Mouse (Mus musculus) megakaryocyte progenitor cell, adult 5-6 weeks (primary cell): Measurements from ENCODE around the gene Hoxa7. TPM values are rescaled to one million over a fixed set of nuclear protein-coding genes. Genes with fewer than 3 reads are reported as not detected.

Source experiments
- ATAC-seq: replicated peaks from 2 replicates; pipeline ENCODE4 v1.8.0; 2016; ENCODE audit warnings: mild to moderate bottlenecking, moderate TSS enrichment, inconsistent platforms; ENCODE audit not compliant: poor library complexity
- total RNA-seq, 2 experiments: library from RNA; stranded (forward) in 1 of 2; stranded (reverse) in 1 of 2; fragments of 157-497, 149-512 nt in 1 of 2; fragments of 200-1000 nt in 1 of 2; gene quantifications; 2 replicates each; pipeline versions ENCODE4 v1.2.3 to v1.2.4; 2015 to 2017

The Hoxa7 gene
- 11.4 and 15.7 TPM in 2 replicates for total RNA-seq (2015)
- 5.5 and 8.2 TPM in 2 replicates for total RNA-seq (2017)

DNA sequence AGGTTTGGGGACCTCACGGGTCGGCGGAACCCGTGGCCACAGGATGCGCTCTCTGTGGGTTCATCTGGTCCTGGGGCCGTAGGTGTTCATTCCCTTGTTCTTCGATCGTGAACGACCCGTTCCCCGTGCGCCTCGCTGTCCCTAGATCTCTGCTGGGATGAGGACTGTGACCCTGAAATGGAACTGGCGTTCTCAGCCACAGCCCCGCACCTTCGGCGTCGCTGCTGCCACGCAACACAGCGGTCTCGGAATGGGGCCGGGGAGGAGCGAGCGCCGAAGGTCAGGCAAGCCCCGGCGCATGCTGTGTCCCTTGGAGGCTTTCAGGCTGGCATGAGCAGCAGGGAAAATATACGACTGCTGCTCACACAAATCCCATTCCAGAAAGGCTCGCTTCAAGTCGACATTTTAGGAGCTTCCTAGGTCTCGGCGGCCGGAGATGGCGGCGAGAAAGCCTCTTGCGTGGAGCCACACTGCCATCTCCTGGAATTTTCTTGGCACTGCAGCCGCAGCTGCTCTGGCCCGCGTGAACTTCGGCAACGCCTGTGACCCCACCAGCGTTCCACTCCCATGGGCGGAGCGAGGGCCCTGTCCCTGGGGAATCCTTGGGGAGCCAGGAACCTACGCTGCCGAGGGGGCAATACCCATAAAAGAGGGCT lies at the start of gene Hoxa7:
TSS of gene Hoxa7 (minus strand) at position 518 of the 656 bp plus-strand sequence.
- ATAC-seq: peak; percentile 70

DNA sequence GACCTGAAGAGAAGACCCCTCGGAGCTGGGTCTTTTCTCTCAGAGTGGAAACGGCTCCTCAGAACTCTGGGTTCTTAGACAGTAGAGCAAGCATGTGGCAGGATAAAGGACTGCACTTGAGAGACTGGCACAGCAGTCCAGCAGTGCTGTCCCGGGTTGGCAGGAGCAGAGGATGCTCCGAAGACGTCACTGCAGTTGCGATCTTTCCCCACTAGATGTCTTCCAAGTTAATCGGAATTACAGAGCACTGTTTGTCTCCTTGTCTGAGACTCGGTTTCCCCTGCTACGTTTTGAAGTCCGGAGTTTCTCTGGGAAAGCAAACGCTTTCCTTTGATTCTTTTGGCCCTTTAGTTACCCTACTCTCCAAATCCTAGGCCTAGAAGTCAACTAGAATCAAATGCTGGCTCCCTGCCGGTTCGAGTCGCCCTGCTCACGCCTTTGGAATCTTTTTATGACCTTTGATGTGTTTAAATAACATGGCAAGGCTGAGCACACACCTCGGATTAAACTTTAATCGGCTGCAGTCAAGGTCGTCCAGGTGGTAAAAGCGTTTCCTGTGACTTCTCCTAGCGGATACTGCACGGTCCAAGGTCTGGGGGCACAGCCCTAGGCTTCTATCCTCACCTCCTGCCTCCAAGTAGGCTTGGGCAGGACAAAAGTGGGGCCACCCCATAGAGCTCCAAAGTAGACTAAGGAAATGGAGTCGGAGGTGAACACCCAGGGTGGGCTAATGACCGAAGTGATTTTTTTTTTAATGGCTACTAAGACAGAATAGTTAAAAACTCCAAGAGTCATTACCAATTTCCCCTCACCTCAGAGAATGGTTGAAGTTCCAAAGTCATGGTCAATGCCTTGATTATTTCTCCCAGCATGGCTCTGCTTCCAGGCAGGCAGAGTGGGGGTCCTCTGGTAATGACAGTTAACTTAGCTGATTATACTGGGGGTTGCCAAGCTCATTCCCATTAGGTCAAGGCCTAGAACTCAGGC lies 49.1 kb upstream of the Hoxa7 start:
- peak; percentile 84 for ATAC-seq

DNA sequence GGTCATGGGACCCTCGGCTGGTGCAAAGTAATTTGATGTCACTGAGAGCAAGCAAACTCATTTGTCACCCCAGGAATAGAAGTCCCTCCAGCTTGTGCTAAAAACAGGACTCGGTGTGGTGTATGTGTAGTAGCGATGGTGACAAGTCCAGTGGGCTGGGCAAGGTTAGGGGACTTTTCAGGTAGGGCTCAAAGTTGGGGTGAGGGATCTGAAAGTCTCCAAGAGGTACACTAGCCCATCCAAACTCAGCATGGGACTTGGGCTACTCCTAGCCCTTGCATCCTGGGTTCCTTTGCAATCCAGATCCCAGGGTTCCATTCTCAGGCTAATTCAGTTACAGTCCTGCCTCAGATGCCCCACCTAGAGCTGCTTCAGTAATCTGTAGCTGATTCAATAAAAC lies 47.1 kb upstream of the Hoxa7 start:
- ATAC-seq: no peak

DNA sequence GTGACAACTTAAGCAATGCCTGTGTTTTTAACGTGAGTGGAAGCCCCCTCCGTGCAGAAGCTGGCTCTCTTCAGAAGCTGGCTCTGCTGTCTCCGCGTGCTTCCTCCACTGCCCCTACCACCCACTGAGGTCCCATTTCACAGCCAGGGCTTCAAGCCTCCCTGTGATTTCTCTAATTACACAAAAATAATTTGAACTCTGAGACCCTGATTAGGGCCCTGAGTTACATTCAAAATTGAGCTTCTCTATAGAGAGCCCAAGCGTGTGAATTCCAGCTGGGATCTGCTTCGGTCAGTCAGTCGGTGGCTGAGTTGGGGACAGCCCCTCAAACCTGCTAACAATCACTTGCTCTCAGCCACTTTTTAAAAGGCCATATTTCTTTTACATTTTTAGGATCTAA lies 46.7 kb upstream of the Hoxa7 start:
- no peak for ATAC-seq

DNA sequence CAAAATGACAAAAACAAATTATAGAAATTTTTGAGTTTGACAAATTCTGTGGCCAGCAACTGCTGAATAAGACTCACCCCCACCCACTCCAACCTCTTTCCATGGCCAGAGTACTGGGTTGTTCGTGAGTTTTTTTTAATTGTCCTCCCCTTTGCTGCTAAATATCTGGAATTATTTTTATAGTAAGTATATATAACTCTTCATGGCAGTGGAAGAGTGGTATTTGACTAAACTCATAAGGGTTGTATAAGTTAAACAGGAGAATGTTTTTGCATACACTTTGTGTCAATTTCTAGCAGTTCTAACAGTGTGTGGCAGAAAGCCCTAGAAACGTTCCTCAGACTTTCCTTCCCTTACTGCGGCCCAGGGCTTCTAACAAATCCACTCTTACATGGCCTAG lies 46.0 kb upstream of the Hoxa7 start:
- no peak for ATAC-seq

DNA sequence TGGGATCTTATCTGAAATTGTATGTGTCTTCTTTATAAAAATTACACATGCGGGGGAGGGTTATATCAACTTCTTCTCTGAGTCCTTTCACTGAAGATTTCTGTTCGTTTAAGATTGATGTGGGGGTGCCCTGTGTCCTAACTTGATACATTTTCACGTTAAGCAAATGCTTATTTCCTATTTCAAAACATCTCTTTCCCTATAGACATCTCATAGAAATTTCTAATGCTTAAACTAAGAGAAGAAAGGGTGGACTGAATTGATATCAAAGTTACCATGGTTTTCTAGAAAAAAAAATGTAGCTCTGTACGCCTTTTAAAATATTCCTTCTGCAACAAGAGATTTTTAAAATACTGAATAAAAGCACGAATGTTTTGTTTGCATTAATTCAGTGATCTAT lies 45.6 kb upstream of the Hoxa7 start:
- ATAC-seq: no peak

DNA sequence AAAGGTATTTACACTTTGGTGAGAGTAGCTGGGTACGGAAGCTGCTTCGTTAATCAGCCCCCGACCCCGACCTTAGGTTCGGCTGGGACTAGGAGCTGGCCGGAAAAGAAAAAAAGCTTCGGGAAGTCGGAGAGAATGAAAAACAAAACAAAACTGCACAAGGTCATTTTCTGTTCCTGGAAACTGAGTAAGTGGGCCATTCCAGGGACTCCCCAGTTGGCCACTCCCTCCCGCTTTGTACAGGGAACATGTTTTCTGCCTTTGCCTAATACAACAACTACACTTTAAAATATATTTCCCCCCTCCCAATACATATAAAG lies 45.0 kb upstream of the Hoxa7 start:
- ATAC-seq: no peak

DNA sequence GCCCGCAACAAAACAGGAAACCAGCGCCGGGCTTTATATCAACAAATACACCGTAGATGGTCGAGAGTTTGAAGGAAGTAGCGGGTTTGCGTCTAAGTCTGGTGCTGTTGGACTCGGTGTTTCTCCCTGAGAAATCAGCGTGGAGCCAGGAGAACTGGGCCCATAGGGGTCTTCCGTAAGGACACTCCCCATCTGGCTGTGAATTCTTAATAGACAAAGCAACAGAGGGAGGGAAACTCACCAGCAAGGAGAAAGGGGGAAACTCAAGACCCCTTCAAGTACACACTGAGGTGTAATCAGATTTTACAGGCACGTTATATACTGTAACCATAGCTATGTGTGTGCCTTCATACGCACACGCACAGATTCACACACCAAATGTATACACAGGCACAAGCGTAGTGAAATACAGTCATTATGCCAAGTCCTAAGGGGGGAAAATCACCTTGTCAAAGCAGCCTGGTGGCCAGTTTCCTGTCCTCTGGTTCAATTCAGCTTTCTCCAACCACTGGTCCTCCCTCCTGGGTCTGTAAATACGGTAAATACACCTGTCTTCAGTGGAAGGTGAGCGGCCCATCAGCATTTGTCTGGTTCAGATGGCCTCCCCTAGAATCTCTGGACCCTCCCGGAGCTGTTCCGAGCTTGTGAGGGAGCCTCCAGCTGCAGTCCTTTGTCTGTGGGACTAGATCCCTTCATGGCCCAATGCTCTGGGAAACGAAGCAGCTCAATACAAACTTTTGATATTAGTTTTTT lies 44.4 kb upstream of the Hoxa7 start:
- no peak for ATAC-seq

DNA sequence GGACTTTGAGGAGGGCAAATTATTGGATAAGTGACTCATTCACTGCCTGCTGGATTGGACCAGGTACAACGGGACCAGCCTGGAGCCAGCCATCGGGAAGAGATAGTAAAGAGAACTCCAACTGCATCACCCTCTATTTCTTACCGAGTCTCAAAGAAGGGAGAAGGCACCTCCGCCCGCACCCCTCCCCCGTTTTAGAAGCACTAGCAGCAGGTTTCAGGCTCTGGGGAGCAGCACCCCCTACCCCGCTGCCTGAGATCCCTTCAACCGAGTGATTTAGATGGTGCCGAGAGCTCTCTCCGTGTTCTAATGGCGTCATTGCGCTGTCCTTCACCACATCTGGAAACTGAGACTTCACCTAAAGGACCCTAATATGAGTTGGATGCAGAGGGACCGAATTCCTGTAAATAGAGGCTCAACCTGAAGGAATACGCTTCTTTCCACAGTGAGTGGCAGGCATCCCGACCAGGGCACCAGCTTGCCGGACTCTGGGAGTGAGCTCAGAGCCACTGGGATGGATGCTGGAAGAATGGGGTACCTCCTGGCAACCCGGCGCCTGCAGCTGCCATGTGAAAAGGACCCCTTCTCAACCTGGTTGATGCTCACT lies 43.8 kb upstream of the Hoxa7 start:
- no peak for ATAC-seq

DNA sequence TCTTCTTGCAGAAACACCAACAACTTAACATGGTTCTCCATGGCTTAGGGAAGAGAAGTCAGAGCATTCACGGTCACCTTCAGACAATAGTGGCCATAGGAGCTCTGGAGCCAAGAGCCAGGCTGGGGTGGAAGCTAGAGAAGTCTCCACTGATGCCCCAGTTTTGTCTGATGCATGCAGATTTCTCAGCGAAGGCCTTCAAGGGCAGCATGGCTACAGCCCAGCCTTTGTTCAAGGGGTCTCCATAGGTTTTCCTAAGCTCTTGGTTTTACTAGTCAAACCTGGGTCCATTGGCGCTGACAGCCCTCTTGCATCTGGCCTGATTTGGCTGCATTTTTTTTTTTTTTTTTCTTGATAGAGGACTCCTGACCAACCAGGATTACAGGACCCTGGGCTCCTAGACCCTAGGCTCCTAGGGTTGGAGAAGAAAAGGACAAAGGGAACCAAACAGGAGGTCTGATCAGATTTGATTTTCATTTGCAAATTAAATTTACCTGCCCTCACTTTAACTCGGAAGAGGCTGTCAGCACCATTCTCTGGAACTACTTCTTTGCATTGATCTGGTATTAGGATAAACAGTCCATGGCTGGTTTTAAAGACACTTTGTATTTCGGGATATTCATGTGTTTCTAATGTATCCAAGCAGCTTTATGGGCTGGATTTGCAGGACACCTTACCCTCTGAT lies 42.6 kb upstream of the Hoxa7 start:
- ATAC-seq: no peak

DNA sequence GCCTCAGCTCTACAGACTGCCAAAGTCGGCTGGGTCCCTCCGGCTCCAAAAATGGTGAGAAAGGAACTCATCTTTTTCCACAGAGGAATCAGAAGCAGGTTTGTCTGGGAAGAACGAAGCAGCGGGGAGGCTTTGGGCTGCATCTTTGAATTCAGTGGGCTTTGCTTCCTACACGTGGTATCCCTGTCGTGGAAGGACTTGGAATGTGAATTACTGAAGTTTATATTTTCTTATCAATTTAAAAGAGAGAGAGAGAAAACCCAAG lies 41.6 kb upstream of the Hoxa7 start:
- no peak for ATAC-seq

DNA sequence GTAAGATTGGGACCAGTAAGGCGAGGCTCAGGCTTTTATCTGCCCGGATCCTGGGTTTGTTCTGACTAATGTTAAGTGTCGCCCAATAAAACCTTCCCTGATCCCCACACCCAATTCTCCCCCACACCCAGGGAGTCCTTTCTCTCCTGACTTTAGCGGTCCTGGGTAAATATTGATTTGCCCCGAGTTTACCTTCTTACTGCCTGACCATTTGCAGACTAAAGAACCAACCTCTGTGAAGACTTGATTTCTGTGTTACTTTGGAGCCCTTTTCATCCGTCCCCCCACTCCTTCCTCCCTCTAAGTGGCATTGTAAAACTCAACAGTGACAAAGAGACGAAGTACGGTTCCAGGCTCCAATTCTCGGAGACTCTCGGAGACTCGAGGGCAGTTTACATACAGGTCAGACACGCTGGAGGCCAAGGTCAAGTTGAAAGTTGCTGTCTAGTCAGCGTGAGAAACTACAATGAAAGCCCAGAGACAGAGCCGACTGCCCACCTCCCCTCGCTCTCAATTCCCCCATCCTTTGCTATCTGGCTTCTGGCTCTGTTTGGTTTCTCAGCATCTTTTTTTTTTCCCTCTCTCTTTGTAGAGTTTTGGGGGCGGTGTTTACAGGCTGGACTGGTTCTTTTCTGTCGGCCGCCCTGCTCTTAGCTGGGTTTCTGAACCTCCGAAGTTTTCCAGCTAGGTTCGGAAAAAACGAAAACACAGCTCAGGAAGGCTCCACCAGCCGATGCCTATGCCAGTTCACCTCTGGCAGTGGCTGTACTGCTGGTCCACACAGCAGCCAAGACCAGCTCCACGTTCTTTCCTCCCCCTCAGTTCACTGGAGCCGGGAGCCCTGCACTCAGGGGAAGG lies 41.0 kb upstream of the Hoxa7 start:
- ATAC-seq: no peak

DNA sequence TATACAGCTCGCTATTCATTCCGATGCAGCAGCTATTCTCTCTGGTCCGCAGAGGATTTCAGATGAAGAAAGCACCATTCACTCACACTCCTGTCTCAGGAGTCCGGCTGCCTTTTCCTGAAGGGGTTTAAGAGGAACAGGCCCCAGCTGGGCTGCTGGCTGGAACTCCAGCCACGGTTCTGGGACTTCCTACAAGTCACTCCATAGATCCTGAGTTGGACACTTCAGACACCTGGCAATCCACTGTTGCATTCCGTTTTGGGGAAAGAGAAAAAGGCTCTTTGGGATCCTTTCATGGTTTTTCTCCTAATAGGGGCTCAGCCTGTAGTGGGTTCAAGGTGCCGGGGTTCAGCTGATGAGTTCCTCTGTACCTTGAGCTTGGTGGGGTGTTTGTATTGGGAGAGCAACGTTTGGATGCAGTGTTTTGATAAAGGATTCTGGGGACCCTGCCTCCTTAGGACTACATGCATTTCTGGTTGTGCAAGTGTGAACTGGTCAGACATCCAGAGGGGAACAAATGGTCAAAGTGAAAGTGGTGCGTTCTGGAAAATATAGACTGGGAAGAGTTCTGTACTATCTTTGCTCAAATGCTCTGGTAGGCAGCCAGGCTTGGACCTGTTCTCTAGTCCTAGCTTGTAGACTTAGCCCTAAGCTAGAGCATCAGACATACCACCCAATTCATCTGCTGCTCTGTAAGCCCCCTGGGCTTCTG lies 40.3 kb upstream of the Hoxa7 start:
- ATAC-seq: no peak

DNA sequence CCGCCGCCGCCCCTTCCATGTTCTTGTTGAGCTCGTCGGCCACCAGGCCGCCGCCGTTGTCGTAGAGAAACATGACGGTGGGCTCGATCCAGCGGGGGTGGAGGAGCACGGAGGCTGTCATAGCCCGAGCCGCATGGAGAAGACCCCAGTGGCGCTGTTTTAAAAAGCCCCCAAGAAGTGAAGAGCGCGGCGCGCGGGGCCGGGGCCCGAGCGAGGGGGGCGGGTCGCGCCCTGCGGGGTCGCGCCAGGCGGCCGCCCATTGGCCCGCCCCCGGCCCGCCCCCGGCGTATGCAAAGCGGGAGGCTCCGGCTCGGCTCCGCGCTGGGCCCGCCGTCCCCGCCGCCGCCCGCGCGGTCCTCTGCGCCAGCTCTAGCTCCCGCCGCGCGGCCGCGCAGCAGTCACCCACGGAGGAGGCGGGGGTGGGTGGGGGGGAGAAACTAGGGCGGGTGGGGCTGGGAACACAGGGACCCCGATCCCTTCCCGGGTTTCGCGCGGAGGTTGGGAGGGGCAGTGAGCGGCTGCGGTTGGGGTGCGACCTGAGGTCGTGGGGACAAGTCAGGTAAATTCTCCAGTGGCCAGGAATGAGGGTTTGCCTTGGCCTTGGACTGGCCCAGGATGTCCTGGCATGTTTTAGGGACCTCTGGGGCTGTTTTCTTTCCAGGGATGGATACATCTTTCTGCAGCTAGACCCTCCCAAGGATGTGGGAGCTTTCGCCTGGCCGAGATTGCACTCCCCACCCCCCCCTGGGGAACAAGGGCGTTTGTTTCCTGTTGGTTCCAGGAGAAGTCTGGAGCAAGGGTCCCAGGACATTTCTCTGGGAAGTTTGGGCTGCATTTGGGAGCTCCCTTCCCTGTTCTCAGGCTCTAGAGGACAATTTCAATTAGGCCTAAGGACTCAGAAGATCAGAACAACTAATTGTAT lies 39.3 kb upstream of the Hoxa7 start, which contains the start of gene Hoxa13:
TSS of gene Hoxa13 (minus strand) at position 227 of the 922 bp plus-strand sequence.
- ATAC-seq: no peak

DNA sequence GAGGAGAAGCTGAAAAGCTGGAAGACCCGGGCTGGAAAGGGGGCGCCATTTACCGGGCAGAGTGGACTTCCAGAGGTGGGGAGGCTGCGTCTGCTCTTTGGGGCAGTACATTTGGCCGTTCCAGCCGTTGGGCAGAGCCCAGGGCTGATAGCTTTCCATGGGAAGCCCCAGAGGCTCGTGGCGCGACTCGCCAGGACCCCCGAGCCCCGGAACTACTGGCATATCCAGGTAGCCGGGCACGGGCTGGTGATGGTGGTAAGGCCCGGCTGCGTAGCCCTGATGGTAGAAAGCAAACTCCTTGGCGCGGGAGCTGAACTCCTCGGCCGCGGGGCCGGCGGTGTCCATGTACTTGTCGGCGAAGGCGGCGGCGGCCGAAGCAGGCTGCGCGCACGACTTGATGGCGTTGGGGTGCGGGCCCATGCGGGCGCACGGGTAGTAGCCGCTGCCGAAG lies 38.2 kb upstream of the Hoxa7 start:
- no peak for ATAC-seq

DNA sequence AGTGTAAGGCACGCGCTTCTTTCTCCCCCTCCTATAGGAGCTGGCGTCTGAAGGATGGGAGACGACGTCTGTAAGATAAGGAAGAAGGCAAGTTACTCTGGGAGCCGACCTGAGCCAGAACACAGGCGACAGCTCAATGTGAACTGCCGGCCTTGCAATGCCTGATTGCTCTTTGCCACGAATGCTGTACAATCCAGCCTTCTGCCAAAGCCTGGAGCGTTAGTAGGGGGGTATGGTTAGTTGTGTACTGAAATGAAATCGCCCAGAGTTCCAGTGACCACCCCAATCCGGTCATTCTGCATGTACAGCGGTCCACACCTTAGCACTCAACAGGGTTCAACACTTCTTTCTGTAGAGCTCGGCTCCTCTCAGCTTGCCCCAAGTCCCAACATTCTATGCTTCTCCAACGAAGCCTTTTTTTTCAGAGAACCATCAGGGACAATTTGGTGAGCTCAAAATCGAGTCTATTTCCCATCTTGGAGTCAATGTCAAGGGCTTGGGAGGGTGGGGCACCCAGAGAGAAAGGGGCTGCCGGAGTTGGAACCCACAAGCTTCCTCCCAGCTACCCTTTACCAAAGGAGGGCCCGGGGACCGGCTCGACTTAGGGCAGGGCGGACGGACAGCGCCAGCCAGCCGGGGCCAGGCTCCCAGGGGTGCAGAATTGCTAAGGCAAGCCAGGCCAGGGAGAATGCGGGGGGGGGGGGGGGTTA lies 37.6 kb upstream of the Hoxa7 start:
- no peak for ATAC-seq

DNA sequence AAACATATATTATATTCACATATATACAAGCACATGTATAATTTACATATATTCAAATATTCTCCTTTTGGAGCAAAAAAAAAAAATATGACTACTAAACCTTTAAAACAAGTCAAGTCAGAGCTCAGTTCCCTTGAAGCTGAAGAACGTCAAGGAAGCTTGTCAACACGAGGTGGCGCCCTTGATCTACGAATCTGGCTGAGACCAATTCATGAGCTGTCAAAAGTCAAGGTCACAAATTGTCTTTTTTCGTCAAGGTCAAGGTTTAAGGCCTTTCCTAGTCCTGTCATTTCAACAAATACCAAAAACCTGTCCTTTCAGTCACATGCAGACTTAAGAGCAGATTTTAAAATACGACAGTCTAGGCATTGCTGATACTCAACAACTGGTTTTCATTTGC lies 35.3 kb upstream of the Hoxa7 start:
- ATAC-seq: peak; percentile 80
